Mouse (Mus musculus): ENCODE data around the gene Trap1.

GRCm38 (mm10) chr16:4032341-4032748 is 45.3 kb downstream of the Trap1 start:
- no peak for TF ChIP-seq CTCF (IDR thresholded peaks at IDR 0.05; ENCODE audit: low read depth, low read length)
- TF ChIP-seq TAL1 (conservative IDR thresholded peaks at IDR 0.05; ENCODE audit: low read depth, low read length), result no peak
- TF ChIP-seq POLR2AphosphoS5 (IDR thresholded peaks at IDR 0.05; ENCODE audit: insufficient replicate concordance, low read depth, low read length), result no peak
- TF ChIP-seq GATA1 (IDR thresholded peaks at IDR 0.05; ENCODE audit: borderline replicate concordance, low read length), result no peak
- TF ChIP-seq GATA2 (IDR thresholded peaks at IDR 0.05; ENCODE audit: borderline replicate concordance, low read depth, low read length), result no peak
